Mouse (Mus musculus) heart, adult 9 months (tissue): ENCODE measurements around the gene Igsf9.

Experiments used
- DNase-seq, 2 experiments: peaks; one replicate each; pipeline ENCODE4 v3.0.0; 2022; ENCODE audit warnings: low spot score in 2 of 2

The Igsf9 gene

GRCm38 (mm10) chr1:172481540-172482280 is at the start of gene Igsf9:
Gene Igsf9 (plus strand): TSS chr1:172481788.
- peak; percentile 86 to 87 for DNase-seq

DNA sequence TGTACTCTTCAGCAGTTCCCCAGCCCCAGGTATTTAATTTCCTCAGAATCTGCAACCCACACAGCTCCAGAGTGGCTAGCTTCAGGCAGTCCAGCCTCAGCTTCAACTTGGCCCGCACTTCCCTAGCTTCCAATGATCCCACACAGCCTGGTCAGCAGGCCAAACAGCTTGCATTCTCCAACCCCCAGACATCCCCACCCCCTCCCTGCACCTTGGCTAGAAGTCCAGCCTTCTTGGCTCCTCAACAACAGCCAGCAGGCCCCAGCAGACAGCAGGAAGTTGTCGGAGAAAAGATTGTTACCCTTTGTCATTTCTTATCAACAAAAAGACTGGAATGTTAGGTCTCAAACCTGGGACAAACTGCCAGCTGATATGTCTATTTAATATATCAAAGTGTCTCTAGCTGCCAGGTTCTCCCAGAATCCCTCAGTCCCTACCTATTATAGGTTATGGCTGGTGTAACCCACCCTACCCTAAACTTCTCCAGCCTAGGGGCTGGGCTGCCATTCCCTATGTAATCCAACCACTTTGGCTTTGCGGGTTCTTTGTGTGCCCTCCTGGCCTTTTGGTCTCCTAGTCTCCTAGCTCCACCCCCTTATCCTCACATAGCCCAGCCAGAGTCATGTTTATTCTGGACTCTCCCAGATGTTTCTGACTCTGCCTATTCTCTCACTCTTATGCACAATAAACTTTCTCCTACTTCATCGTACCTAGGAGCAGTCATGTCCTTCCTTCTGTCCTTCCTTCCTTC is 49.6 kb upstream of the Igsf9 start:
- DNase-seq = peak; percentile 69

- DNase-seq = no peak
Measured at GRCm38 (mm10) chr1:172432587-172432955, 49.0 kb upstream of the Igsf9 start.

GRCm38 (mm10) chr1:172433012-172433850 is 48.4 kb upstream of the Igsf9 start:
- DNase-seq = no peak

GRCm38 (mm10) chr1:172433851-172434165 is 47.8 kb upstream of the Igsf9 start:
- no peak for DNase-seq

DNA sequence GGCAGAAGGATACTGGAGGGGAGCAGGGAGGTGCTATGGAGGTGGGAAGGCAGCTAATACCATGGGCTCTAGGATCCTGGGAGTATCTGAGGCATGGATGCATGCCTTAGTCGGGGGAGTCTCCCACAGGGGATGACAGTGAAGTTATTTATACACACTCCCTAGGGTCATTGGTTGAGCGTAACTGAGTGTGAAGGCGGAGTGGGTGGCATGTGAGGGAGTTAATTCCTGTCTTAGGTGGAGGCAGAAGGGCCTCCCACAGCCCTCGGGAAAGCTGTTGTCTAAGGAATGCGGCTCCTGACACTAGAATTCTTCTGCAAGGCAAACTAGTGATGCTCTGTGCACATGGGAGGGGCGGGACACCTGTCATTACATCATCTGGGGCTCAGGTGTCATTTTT is 44.8 kb upstream of the Igsf9 start:
- no peak for DNase-seq

DNA sequence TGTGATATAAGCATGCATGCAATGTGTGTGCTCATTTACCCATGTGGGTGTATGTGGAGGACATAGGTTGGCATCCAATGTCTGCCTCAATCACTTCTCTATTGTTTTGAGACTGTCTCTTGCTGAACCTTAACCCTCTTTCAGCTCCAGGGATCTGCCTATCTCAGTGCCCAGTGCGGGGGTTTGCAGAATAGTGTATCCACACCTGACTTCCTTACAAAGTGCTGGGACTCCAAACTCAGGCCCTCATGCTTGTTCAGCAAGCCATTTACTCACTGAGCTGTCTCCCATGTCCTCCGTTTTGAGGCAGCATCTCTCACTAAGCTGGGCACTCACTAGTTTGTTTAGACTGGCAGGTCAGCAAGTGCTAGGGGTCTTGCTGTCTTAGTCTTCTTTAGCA is 43.0 kb upstream of the Igsf9 start:
- DNase-seq = no peak

DNA sequence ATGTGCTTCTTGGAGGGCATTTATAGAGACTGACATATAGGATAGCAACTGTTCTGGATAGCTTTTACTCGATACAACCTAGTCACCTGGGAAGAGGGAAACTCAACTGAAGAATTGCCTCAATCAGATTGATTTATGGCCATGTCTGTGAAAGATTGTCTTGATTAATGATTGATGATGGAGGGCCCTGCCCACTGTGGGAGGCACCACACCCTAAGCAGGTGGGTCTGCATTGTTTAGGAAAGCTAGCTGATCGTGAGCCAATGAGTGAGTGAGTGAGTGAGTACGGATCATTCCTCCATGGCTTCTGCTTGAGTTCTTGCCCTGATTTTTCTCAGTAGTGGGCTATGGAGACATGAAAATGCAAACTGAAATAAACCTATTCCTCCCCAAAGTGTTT is 41.1 kb upstream of the Igsf9 start:
- no peak for DNase-seq

DNA sequence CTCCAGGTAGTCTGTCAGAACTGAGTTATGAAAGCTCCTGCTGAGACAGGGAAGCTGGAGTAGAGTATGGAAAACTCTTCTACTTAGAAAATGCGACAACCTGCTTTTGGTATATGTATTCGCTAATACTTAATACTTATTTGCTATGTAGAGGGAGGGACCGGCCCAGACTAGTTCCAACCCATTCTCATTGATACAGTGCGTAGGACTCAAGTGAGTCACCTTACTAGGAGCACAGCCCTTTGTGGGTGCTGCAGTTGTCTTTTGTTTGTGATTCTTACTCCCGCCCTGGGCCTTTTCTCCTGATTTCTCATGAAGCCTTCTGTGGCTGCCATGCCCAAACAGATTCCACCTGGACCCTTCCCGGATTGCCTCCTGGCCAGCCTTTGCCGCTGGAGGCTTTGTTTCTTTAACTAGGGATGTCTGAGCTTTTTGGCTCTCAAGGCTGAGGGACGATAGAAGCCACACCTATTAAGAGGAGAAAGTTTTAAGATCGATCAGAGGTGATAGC is 39.6 kb upstream of the Igsf9 start:
- no peak for DNase-seq

DNA sequence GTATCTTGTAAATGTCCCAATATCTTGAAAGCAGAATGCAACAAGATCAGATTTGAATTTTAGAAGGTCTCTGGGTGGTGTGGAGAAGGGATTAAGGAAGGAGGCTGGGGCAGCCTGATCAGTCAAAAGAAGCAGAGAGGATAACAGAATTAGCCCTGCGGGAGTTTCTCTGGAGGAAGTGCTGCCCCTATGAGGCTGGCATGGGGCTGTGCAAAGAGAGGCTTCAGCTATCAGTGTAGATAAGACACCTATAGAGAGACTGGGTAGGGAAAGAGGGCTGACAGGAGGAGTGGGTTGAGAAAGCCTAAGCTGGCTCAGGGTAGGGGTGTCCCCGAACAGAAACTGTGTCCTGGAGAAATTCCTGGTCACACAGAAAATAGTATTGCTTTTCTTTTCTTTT is 31.4 kb upstream of the Igsf9 start:
- no peak for DNase-seq

DNA sequence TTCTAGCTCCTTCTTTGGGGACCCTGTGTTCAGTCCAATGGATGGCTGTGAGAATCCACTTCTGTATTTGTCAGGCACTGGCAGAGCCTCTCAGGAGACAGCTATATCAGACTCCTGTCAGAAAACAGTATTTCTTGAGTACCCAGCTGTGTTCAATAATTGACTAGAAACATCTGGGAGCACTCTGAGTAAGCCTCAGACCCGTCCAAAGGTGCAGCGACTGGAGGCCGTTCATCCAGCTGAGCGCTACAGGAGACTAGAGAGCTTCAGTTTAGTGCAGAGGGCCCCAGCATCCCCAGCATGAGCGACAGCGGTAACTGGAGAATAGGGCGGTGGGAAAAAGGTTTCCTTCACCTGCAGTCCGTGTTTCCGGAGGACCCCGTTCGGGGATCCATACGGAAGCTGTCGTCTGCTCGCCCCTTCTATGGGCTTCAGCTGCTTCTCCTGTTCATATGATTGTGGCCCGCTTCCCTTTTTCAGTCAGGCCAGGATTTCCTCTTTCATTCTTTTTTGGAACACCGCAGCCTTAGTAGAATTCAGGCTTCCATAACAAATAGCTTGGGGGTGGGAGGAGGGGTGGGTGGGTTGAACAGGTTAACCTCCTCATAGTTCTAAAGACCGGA is 30.6 kb upstream of the Igsf9 start:
- no peak for DNase-seq

DNA sequence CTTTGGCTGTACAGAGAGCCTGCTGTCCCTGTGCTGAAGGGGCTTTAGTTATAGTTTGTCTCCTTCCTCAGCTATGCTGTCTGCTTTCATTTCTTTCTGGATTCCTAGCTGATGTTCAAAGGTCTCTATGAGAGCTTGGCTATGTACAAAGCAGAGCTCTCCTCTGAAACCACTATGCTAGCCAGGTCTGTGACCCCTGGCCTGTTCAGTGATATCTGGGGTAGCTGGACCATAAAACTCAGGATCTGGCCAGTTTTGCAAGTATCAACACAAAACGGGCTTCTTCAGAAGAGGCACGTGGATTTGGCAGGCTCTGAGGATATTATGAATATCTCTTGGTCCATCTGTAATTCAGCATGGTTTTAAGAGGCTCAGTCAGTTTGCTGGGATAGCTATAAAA is 28.7 kb upstream of the Igsf9 start:
- DNase-seq = no peak

GRCm38 (mm10) chr1:172453810-172454209 is 27.8 kb upstream of the Igsf9 start:
- no peak for DNase-seq

- DNase-seq = no peak
Measured at GRCm38 (mm10) chr1:172455416-172455815, 26.2 kb upstream of the Igsf9 start.

DNA sequence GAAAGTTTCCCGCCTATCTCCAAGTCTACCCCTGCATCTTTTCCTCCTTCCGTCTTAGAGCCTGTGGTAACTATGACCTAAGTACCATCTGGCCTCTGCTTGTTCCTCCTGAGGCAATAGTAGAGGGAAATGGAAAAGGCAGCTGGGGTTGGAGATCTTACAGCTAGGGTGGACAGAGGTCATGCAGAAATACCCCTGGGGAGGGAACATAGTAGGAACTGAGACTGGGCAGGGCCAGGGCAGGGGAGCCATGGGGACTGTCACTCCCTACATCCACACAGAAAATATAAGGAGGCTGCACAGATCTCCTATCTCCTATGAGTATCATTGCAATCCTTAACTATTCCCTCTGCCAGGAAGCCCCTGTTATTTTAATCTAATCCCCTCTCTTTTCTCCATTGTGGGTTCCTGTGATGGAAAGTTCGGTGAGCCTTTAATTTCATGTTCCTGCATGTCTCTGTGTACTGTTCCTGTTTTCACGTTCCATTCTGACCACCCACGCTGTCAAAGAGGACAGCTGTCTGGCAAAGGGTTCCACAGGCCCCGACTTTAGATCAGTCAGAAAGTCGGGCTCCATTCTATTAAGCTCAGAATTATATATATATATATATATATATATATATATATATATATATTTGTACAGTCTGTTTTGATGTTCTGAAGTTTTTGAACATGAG is 25.4 kb upstream of the Igsf9 start:
- peak; percentile 49 to 80 for DNase-seq

- DNase-seq = no peak
Measured at GRCm38 (mm10) chr1:172457196-172457595, 24.4 kb upstream of the Igsf9 start.

- DNase-seq = no peak
Measured at GRCm38 (mm10) chr1:172458041-172458440, 23.5 kb upstream of the Igsf9 start.

DNA sequence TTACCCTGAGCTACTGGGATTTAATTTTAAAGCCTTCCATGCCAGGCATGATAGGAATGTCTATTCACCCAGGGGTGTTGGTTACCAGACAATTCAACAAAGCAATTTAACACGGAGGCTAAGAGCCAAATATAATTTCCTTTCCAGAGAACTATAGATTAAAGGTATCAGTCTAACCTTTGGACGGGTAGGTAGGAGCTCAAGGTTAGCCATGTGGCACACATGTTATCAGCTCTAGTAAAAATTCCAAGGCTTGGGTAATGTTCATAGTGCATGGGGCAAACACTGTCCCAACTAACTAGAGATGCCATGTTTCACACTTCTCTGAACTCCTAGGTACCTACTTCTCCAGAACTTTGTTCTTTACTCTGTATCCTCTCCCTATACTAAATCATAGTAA is 20.0 kb upstream of the Igsf9 start:
- no peak for DNase-seq

- DNase-seq = no peak
Measured at GRCm38 (mm10) chr1:172462534-172462933, 19.1 kb upstream of the Igsf9 start.

GRCm38 (mm10) chr1:172463387-172464333 is 17.9 kb upstream of the Igsf9 start:
- no peak for DNase-seq
